Mouse (Mus musculus): ENCODE data around the gene Pitpnb. TPM values are rescaled to one million over a fixed set of nuclear protein-coding genes. Genes with fewer than 3 reads are reported as not detected.

Gene Pitpnb
- total and polyA plus RNA-seq, 3 experiments = 14.9 to 85.7 (median 16.2) TPM

DNA sequence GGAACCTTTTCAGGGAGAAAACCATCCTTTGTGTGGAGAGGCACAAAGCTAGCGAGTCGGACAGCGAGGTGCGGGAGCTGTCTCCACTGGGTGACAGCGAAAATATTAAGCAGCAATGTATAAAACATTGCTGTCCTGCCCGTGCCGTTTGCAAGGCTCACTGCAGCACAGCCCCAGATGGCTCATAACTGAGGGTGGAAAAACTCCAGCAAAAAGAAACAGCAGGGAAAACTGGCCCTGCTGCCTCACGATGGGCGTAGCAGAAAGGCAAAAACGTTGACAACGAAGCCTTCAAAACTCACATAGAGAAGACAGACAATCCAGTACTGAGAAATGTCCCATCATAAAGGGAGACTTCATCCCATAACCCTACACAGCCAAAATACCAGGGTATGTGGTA, 40.5 kb upstream of the Pitpnb start:
- Histone ChIP-seq H3K9me3 (replicated peaks; ENCODE audit: low read length) (no peaks in the 10 kb centered on the region), H3K9ac (ENCODE audit: insufficient read depth, low read depth) (no peak overlapping the region), H3K36me3 (replicated peaks in 1 of 2; ENCODE audit: control insufficient read depth in 1 of 2, insufficient read depth in 1 of 2, low read length in 1 of 2) (no peaks in the 10 kb centered on the region), H3K4me3 (replicated peaks in 1 of 3; ENCODE audit: low read depth in 2 of 3, low read length in 2 of 3, poor library complexity in 1 of 3) (no peak overlapping the region), H3K27me3 (replicated peaks) (peaks cover 6% of the 10 kb centered on the region), H3K4me2 (ENCODE audit: insufficient read depth, low read depth, poor library complexity, severe bottlenecking) (no peak overlapping the region), H3K79me2 (replicated peaks; ENCODE audit: control insufficient read depth, extremely low read depth, insufficient read depth, poor library complexity, severe bottlenecking) (no peaks in the 10 kb centered on the region), H3K27ac (ENCODE audit: insufficient read depth, low read depth) (no peak overlapping the region), H3K4me1 (ENCODE audit: control insufficient read depth in 1 of 2, insufficient read depth in 2 of 2) (no peaks in the 10 kb centered on the region)
- no peak for DNase-seq (ENCODE audit: extremely low read depth)
- TF ChIP-seq MAX (IDR thresholded peaks at IDR 0.05; ENCODE audit: low read length) (no peak), JUND (conservative IDR thresholded peaks at IDR 0.05; ENCODE audit: low read depth, low read length) (no peak), BHLHE40 (IDR thresholded peaks at IDR 0.05; ENCODE audit: low read depth, low read length) (no peak), POLR2A (IDR thresholded peaks at IDR 0.05; ENCODE audit: low read depth, low read length) (no peak), GABPA (IDR thresholded peaks at IDR 0.05; ENCODE audit: insufficient replicate concordance, low read depth, low read length) (no peak), RCOR1 (conservative IDR thresholded peaks at IDR 0.05; ENCODE audit: low read depth, low read length) (no peak), JUN (IDR thresholded peaks at IDR 0.05; ENCODE audit: insufficient read depth, low read depth, low read length) (no peak), POLR2AphosphoS2 (IDR thresholded peaks at IDR 0.05; ENCODE audit: low read depth, low read length) (no peak), E2F4 (IDR thresholded peaks at IDR 0.05; ENCODE audit: insufficient replicate concordance, low read depth, low read length) (no peak), HCFC1 (IDR thresholded peaks at IDR 0.05; ENCODE audit: low read depth, low read length) (no peak), TBP (conservative IDR thresholded peaks at IDR 0.05; ENCODE audit: low read depth, low read length) (no peak)
- dilution Hi-C loops (cut with MboI; ENCODE audit: extremely low pct_ligation_motif_present, extremely low pct_unique_long_range_greater_than_20kb, low sequenced_read_pairs) = no loop called here
- in situ Hi-C loops (cut with MboI; ENCODE audit: low pct_ligation_motif_present, low pct_unique_long_range_greater_than_20kb, low sequenced_read_pairs) = no loop called here

DNA sequence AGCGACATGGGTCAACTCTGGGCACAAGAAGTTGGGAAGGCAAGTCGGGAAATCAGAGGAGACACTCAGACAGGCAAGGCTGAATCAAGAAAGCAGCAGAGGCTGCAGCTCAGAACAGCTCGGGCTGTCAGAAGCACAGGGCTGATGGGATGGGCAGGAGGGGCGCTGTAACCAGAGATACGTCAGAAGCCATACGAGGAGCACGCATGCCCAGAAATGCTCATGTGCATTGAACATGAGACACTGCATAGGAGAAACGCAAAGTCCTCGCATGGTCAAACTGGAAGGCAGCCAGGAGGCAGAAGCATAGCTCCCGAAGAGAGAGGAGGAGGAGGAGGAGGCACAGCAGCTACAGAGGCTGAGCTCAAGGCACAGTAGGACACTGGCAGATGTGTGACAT, 38.9 kb upstream of the Pitpnb start:
- H3K9ac ChIP-seq (ENCODE audit: insufficient read depth, low read depth) = no peak overlapping the region
- TF ChIP-seq CHD1 (IDR thresholded peaks at IDR 0.05; ENCODE audit: low read depth, low read length) = no peak
- TF ChIP-seq KAT2A (IDR thresholded peaks at IDR 0.05; ENCODE audit: insufficient replicate concordance, low read length) = no peak
- TF ChIP-seq EP300 (IDR thresholded peaks at IDR 0.05; ENCODE audit: low read length) = no peak
- TF ChIP-seq USF1 (IDR thresholded peaks at IDR 0.05; ENCODE audit: low read depth, low read length) = no peak
- TF ChIP-seq ZC3H11A (IDR thresholded peaks at IDR 0.05; ENCODE audit: low read depth, low read length) = no peak
- no peak for TF ChIP-seq RCOR1 (conservative IDR thresholded peaks at IDR 0.05; ENCODE audit: low read depth, low read length)
- TF ChIP-seq MEF2A (IDR thresholded peaks at IDR 0.05; ENCODE audit: borderline replicate concordance, low read depth, low read length) = no peak
- TF ChIP-seq IRF4 (IDR thresholded peaks at IDR 0.05; ENCODE audit: low read depth, low read length) = no peak
- no peak for TF ChIP-seq USF2 (conservative IDR thresholded peaks at IDR 0.05; ENCODE audit: low read depth, low read length)
- TF ChIP-seq GABPA (IDR thresholded peaks at IDR 0.05; ENCODE audit: insufficient replicate concordance, low read depth, low read length) = no peak
- no peak for TF ChIP-seq ZMIZ1 (IDR thresholded peaks at IDR 0.05; ENCODE audit: low read depth, low read length)
- TF ChIP-seq POLR2A (IDR thresholded peaks at IDR 0.05; ENCODE audit: low read depth, low read length) = no peak
- TF ChIP-seq MAFK (IDR thresholded peaks at IDR 0.05; ENCODE audit: insufficient replicate concordance, low read length) = no peak
- no peak for TF ChIP-seq NRF1 (IDR thresholded peaks at IDR 0.05; ENCODE audit: low read depth, low read length)
- TF ChIP-seq NELFE (IDR thresholded peaks at IDR 0.05; ENCODE audit: low read depth, low read length) = no peak
- TF ChIP-seq PAX5 (IDR thresholded peaks at IDR 0.05; ENCODE audit: low read length) = no peak
- no peak for TF ChIP-seq ZNF384 (IDR thresholded peaks at IDR 0.05; ENCODE audit: low read depth, low read length)
- no peak for TF ChIP-seq CTCF (conservative IDR thresholded peaks at IDR 0.05 in 1 of 2, IDR thresholded peaks at IDR 0.05 in 1 of 2; ENCODE audit: low read depth in 2 of 2, low read length in 2 of 2)
- TF ChIP-seq ETS1 (conservative IDR thresholded peaks at IDR 0.05; ENCODE audit: low read depth, low read length) = no peak
- no peak for TF ChIP-seq JUN (IDR thresholded peaks at IDR 0.05; ENCODE audit: insufficient read depth, low read depth, low read length)
- no peak overlapping the region for H3K4me2 ChIP-seq (ENCODE audit: insufficient read depth, low read depth, poor library complexity, severe bottlenecking)
- dilution Hi-C loops (cut with MboI; ENCODE audit: extremely low pct_ligation_motif_present, extremely low pct_unique_long_range_greater_than_20kb, low sequenced_read_pairs) = no loop called here
- no peak for DNase-seq (ENCODE audit: extremely low read depth)
- no peaks in the 10 kb centered on the region for H3K36me3 ChIP-seq (replicated peaks in 1 of 2; ENCODE audit: control insufficient read depth in 1 of 2, insufficient read depth in 1 of 2, low read length in 1 of 2)
- no peaks in the 10 kb centered on the region for H3K9me3 ChIP-seq (replicated peaks; ENCODE audit: low read length)
- H3K4me1 ChIP-seq (ENCODE audit: control insufficient read depth in 1 of 2, insufficient read depth in 2 of 2) = no peaks in the 10 kb centered on the region
- H3K79me2 ChIP-seq (replicated peaks; ENCODE audit: control insufficient read depth, extremely low read depth, insufficient read depth, poor library complexity, severe bottlenecking) = no peaks in the 10 kb centered on the region
- in situ Hi-C loops (cut with MboI; ENCODE audit: low pct_ligation_motif_present, low pct_unique_long_range_greater_than_20kb, low sequenced_read_pairs) = no loop called here
- no peak overlapping the region for H3K27ac ChIP-seq (ENCODE audit: insufficient read depth, low read depth)
- H3K27me3 ChIP-seq (replicated peaks) = peaks cover 6% of the 10 kb centered on the region
- H3K4me3 ChIP-seq (replicated peaks in 1 of 3; ENCODE audit: low read depth in 2 of 3, low read length in 2 of 3, poor library complexity in 1 of 3) = no peak overlapping the region
